Mouse (Mus musculus) lung, adult 18-20 months (tissue): ENCODE measurements at regions not wholly inside any gene's neighbourhood (a gene's known extent, or its start where the extent isn't known, plus 50 kb on each side); places are given as distances from the start of the nearest gene placed in this dataset.

Experiments
- DNase-seq, 2 experiments: peaks; one replicate each; pipeline ENCODE4 v3.0.0; 2022; ENCODE audit warnings: mixed read lengths in 2 of 2

GRCm38 (mm10) chr1:43882576-43882975 lies 50.9 kb upstream of the Tpp2 start:
- DNase-seq, result no peak

- DNase-seq, result no peak
Observed at GRCm38 (mm10) chr1:43880396-43880795, 52.8 kb upstream of the Uxs1 start.

- no peak for DNase-seq
Observed at GRCm38 (mm10) chr1:43879896-43880295, 52.3 kb upstream of the Uxs1 start.

- DNase-seq, result peak in 1 of 2 experiments; percentile 6
Observed at GRCm38 (mm10) chr1:43879163-43879562, 51.6 kb upstream of the Uxs1 start.

GRCm38 (mm10) chr1:43878163-43878562 lies 50.6 kb upstream of the Uxs1 start:
- no peak for DNase-seq

GRCm38 (mm10) chr1:43877704-43878103 lies 50.1 kb upstream of the Uxs1 start:
- no peak for DNase-seq
